Mouse (Mus musculus) liver, postnatal 0 days (tissue): ENCODE data around the gene Pde11a.

Experiments
- CTCF ChIP-seq: sonication (generic); IDR thresholded peaks from 2 replicates; pipeline ENCODE4 v1.5.1; 2016; ENCODE audit warnings: antibody characterized with exemption, low read depth
- EP300 ChIP-seq: IDR thresholded peaks from 2 replicates; pipeline ENCODE4 v1.6.1; 2016; ENCODE audit warnings: antibody characterized with exemption, low read depth, mild to moderate bottlenecking

- TF ChIP-seq CTCF (no peak), EP300 (no peak)
Observed at GRCm38 (mm10) chr2:75955709-75956108, 382.9 kb downstream of the Pde11a start.
